Mouse (Mus musculus) heart, postnatal 36 days (tissue): ENCODE measurements around the gene Ermard. TPM values are rescaled to one million over a fixed set of nuclear protein-coding genes. Genes with fewer than 3 reads are reported as not detected.
A peak's percentile ranks its signal among the peaks of the same experiment; 100 is the strongest.

Experiments used
- DNase-seq, 2 experiments: peaks; one replicate each; pipeline ENCODE4 v3.0.0; 2021 to 2022
- intact Hi-C: fragments of 180-260 bp; cut with DNase I; formaldehyde crosslinking; loops from one replicate; pipeline ENCODE4 v1.15.1; 2025
- total RNA-seq, 2 experiments: library from RNA; stranded (reverse); gene quantifications; 2 replicates each; pipeline ENCODE4 v1.2.3; 2021

Gene Ermard
- total RNA-seq, 2 experiments from 2014 or later = 25.7 to 26.4 TPM

GRCm38 (mm10) chr17:15058161-15058591 is 17.2 kb downstream of the Ermard start:
- intact Hi-C loops = no loop called here
- DNase-seq = peak in 1 of 2 experiments; percentile 25

- DNase-seq = no peak
- intact Hi-C loops = no loop called here
These were observed 18.6 kb downstream of the Ermard start for GRCm38 (mm10) chr17:15059646-15060045.

GRCm38 (mm10) chr17:15060356-15060755 is 19.3 kb downstream of the Ermard start:
- no peak for DNase-seq
- intact Hi-C loops = no loop called here

- peak; percentile 68 to 76 for DNase-seq
- intact Hi-C loops = loop anchor here (1.0 to 5.0 kb wide), 4 partner anchors 127 to 402 kb away; no protein-coding TSS in a partner anchor
These were observed 24.5 kb downstream of the Ermard start for GRCm38 (mm10) chr17:15065391-15066024.

GRCm38 (mm10) chr17:15066066-15066465 is 25.1 kb downstream of the Ermard start:
- DNase-seq = peak in 1 of 2 experiments; percentile 6
- intact Hi-C loops = loop anchor here (5.0 kb wide), 2 partner anchors 126 to 221 kb away; no protein-coding TSS in a partner anchor

GRCm38 (mm10) chr17:15066911-15067310 is 25.9 kb downstream of the Ermard start:
- DNase-seq = no peak
- intact Hi-C loops = loop anchor here (5.0 kb wide), 2 partner anchors 125 to 220 kb away; no protein-coding TSS in a partner anchor

GRCm38 (mm10) chr17:15068040-15068792 is 27.2 kb downstream of the Ermard start:
- intact Hi-C loops = loop anchor here (5.0 kb wide), 2 partner anchors 124 to 219 kb away; no protein-coding TSS in a partner anchor
- DNase-seq = no peak

- intact Hi-C loops = loop anchor here (5.0 kb wide), 2 partner anchors 123 to 218 kb away; no protein-coding TSS in a partner anchor
These were observed 28.1 kb downstream of the Ermard start for GRCm38 (mm10) chr17:15069124-15069523.

GRCm38 (mm10) chr17:15072211-15072610 is 31.2 kb downstream of the Ermard start:
- no peak for DNase-seq
- intact Hi-C loops = no loop called here

More at GRCm38 (mm10) chr17:15069124-15069523, 28.1 kb downstream of the Ermard start:
- no peak for DNase-seq

GRCm38 (mm10) chr17:15075033-15075432 is 34.0 kb downstream of the Ermard start:
- intact Hi-C loops = no loop called here
- no peak for DNase-seq

- no peak for DNase-seq
- intact Hi-C loops = no loop called here
These were observed 36.5 kb downstream of the Ermard start for GRCm38 (mm10) chr17:15077536-15077935.

GRCm38 (mm10) chr17:15084226-15084848 is 43.3 kb downstream of the Ermard start:
- DNase-seq = no peak
- intact Hi-C loops = no loop called here

GRCm38 (mm10) chr17:15085006-15085405 is 44.0 kb downstream of the Ermard start:
- no peak for DNase-seq
- intact Hi-C loops = no loop called here

- DNase-seq = no peak
- intact Hi-C loops = no loop called here
These were observed 47.2 kb downstream of the Ermard start for GRCm38 (mm10) chr17:15088166-15088565.

- DNase-seq = no peak
- intact Hi-C loops = no loop called here
These were observed 47.6 kb downstream of the Ermard start for GRCm38 (mm10) chr17:15088591-15089001.

- no peak for DNase-seq
- intact Hi-C loops = no loop called here
These were observed 50.7 kb downstream of the Ermard start for GRCm38 (mm10) chr17:15091739-15092138.

- no peak for DNase-seq
- intact Hi-C loops = no loop called here
These were observed 52.5 kb downstream of the Ermard start for GRCm38 (mm10) chr17:15093523-15093922.

GRCm38 (mm10) chr17:15096853-15097252 is 55.8 kb downstream of the Ermard start:
- DNase-seq = no peak

GRCm38 (mm10) chr17:15098677-15099076 is 57.7 kb downstream of the Ermard start:
- no peak for DNase-seq
- intact Hi-C loops = no loop called here

More at GRCm38 (mm10) chr17:15096853-15097252, 55.8 kb downstream of the Ermard start:
- intact Hi-C loops = no loop called here

GRCm38 (mm10) chr17:15101355-15101754 is 60.3 kb downstream of the Ermard start:
- intact Hi-C loops = no loop called here
- no peak for DNase-seq

GRCm38 (mm10) chr17:15107143-15107649 is 66.2 kb downstream of the Ermard start:
- intact Hi-C loops = no loop called here
- no peak for DNase-seq
